Mouse (Mus musculus) C2C12 (cell line): ENCODE data around the gene Sdf4.

ENCODE experiments used
- CTCF ChIP-seq: IDR thresholded peaks from one replicate; pipeline ENCODE4 v1.5.1; 2011; ENCODE audit not compliant: control insufficient read depth, insufficient read depth, insufficient read length
- MAX ChIP-seq: IDR thresholded peaks from one replicate; pipeline ENCODE4 v1.6.1; 2011; ENCODE audit warnings: mild to moderate bottlenecking, control low read depth
- MYOD1 ChIP-seq: IDR thresholded peaks from one replicate; pipeline ENCODE4 v1.6.1; 2011; ENCODE audit warnings: low read depth; ENCODE audit not compliant: control insufficient read depth, insufficient read length
- MYOG ChIP-seq: IDR thresholded peaks from one replicate; pipeline ENCODE4 v1.6.1; 2011; ENCODE audit not compliant: control insufficient read depth, insufficient read length; ENCODE audit errors: extremely low read depth

DNA sequence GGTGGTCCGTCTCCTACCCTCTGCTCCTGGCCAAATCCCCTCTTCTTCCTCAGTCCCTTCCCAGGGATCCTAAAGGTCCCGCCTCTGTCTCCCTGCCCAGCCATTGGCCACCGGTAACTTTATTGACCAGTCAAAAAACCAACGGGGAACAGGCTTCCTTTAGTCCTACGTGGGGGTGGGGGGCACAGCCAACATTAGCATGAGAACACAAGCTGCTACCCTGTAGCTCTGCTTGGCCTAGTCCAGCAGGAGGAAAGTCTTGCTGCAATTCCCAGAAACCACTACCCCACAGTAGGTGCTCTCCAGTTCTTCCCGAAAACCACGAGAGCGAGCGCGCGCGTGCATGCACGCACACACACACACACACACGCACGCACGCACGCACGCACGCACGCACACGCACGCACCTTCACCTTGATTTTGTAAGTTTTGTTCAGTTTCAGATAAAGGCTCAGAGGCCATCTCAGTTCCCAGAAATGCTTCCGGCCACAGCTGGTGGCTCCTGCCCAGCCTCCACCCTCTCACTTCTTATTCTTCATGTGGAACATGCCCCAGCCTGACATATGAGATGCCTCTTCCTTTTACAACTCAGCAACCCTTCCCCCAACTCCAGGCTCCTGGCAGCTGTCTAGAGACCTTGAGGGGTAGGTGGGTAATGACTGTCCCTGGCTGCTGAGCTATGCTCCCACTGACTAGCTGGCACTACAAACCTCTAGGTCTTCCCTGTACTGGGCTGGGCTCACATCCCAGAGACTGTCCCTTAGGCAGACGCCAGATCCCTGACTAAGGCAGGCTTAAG lies 39.1 kb downstream of the Sdf4 start:
- TF ChIP-seq MYOG: no peak
- no peak for TF ChIP-seq MAX
- no peak for TF ChIP-seq CTCF
- peak; percentile 47 for TF ChIP-seq MYOD1
